Mouse (Mus musculus): Measurements from ENCODE around the gene Dnajc12. TPM values are rescaled to one million over a fixed set of nuclear protein-coding genes. Genes with fewer than 3 reads are reported as not detected.

The Dnajc12 gene
- total and polyA plus RNA-seq, 3 experiments = 0.83 to 3.7 (median 1.5) TPM

- Histone ChIP-seq H3K79me2 (replicated peaks; ENCODE audit: control insufficient read depth, extremely low read depth, insufficient read depth, poor library complexity, severe bottlenecking) (no peaks in the 10 kb centered on the region), H3K27ac (ENCODE audit: insufficient read depth, low read depth) (no peak overlapping the region), H3K27me3 (replicated peaks) (no peaks in the 10 kb centered on the region), H3K9ac (ENCODE audit: insufficient read depth, low read depth) (no peak overlapping the region), H3K4me1 (ENCODE audit: control insufficient read depth in 1 of 2, insufficient read depth in 2 of 2) (peaks cover 0 to 14% of the 10 kb centered on the region in 2 experiments; a peak in 3 of 4 replicates), H3K4me3 (replicated peaks in 1 of 3; ENCODE audit: low read depth in 2 of 3, low read length in 2 of 3, poor library complexity in 1 of 3) (no peak overlapping the region), H3K9me3 (replicated peaks; ENCODE audit: low read length) (no peaks in the 10 kb centered on the region), H3K4me2 (ENCODE audit: insufficient read depth, low read depth, poor library complexity, severe bottlenecking) (no peak overlapping the region), H3K36me3 (replicated peaks in 1 of 2; ENCODE audit: control insufficient read depth in 1 of 2, insufficient read depth in 1 of 2, low read length in 1 of 2) (no peaks in the 10 kb centered on the region)
- dilution Hi-C loops (cut with MboI; ENCODE audit: extremely low pct_ligation_motif_present, extremely low pct_unique_long_range_greater_than_20kb, low sequenced_read_pairs) = no loop called here
- no peak for DNase-seq (ENCODE audit: extremely low read depth)
- in situ Hi-C loops (cut with MboI; ENCODE audit: low pct_ligation_motif_present, low pct_unique_long_range_greater_than_20kb, low sequenced_read_pairs) = no loop called here
- no peak for TF ChIP-seq ZKSCAN1 (IDR thresholded peaks at IDR 0.05; ENCODE audit: borderline replicate concordance, low read depth, low read length)
- TF ChIP-seq MAX (IDR thresholded peaks at IDR 0.05; ENCODE audit: low read length) = no peak
- TF ChIP-seq CTCF (conservative IDR thresholded peaks at IDR 0.05 in 1 of 2, IDR thresholded peaks at IDR 0.05 in 1 of 2; ENCODE audit: low read depth in 2 of 2, low read length in 2 of 2) = no peak
- no peak for TF ChIP-seq MYC (IDR thresholded peaks at IDR 0.05; ENCODE audit: low read depth, low read length)
- no peak for TF ChIP-seq USF1 (IDR thresholded peaks at IDR 0.05; ENCODE audit: low read depth, low read length)
- TF ChIP-seq BHLHE40 (IDR thresholded peaks at IDR 0.05; ENCODE audit: low read depth, low read length) = no peak
- TF ChIP-seq NELFE (IDR thresholded peaks at IDR 0.05; ENCODE audit: low read depth, low read length) = no peak
- no peak for TF ChIP-seq USF2 (conservative IDR thresholded peaks at IDR 0.05; ENCODE audit: low read depth, low read length)
- no peak for TF ChIP-seq POLR2AphosphoS2 (IDR thresholded peaks at IDR 0.05; ENCODE audit: low read depth, low read length)
- TF ChIP-seq SIN3A (IDR thresholded peaks at IDR 0.05; ENCODE audit: low read length) = no peak
- no peak for TF ChIP-seq CHD2 (IDR thresholded peaks at IDR 0.05; ENCODE audit: low read length)
- no peak for TF ChIP-seq GABPA (IDR thresholded peaks at IDR 0.05; ENCODE audit: insufficient replicate concordance, low read depth, low read length)
- TF ChIP-seq MAFK (IDR thresholded peaks at IDR 0.05; ENCODE audit: insufficient replicate concordance, low read length) = no peak
- TF ChIP-seq ELF1 (IDR thresholded peaks at IDR 0.05; ENCODE audit: low read depth, low read length) = no peak
- TF ChIP-seq MEF2A (IDR thresholded peaks at IDR 0.05; ENCODE audit: borderline replicate concordance, low read depth, low read length) = no peak
- TF ChIP-seq ZNF384 (IDR thresholded peaks at IDR 0.05; ENCODE audit: low read depth, low read length) = no peak
Observed at GRCm38 (mm10) chr10:63415850-63416249, 33.6 kb downstream of the Dnajc12 start.

- TF ChIP-seq MEF2A (IDR thresholded peaks at IDR 0.05; ENCODE audit: borderline replicate concordance, low read depth, low read length) = no peak
- TF ChIP-seq GABPA (IDR thresholded peaks at IDR 0.05; ENCODE audit: insufficient replicate concordance, low read depth, low read length) = no peak
- TF ChIP-seq SIN3A (IDR thresholded peaks at IDR 0.05; ENCODE audit: low read length) = no peak
- no peak for TF ChIP-seq ZC3H11A (IDR thresholded peaks at IDR 0.05; ENCODE audit: low read depth, low read length)
- TF ChIP-seq MAFK (IDR thresholded peaks at IDR 0.05; ENCODE audit: insufficient replicate concordance, low read length) = no peak
- TF ChIP-seq MYC (IDR thresholded peaks at IDR 0.05; ENCODE audit: low read depth, low read length) = no peak
- no peak for TF ChIP-seq RCOR1 (conservative IDR thresholded peaks at IDR 0.05; ENCODE audit: low read depth, low read length)
- no peak for TF ChIP-seq POLR2AphosphoS2 (IDR thresholded peaks at IDR 0.05; ENCODE audit: low read depth, low read length)
- TF ChIP-seq HCFC1 (IDR thresholded peaks at IDR 0.05; ENCODE audit: low read depth, low read length) = no peak
- TF ChIP-seq ZKSCAN1 (IDR thresholded peaks at IDR 0.05; ENCODE audit: borderline replicate concordance, low read depth, low read length) = no peak
- no peak for TF ChIP-seq MXI1 (IDR thresholded peaks at IDR 0.05; ENCODE audit: low read depth, low read length)
- no peak for TF ChIP-seq BHLHE40 (IDR thresholded peaks at IDR 0.05; ENCODE audit: low read depth, low read length)
- TF ChIP-seq TCF12 (IDR thresholded peaks at IDR 0.05; ENCODE audit: low read depth, low read length) = no peak
- TF ChIP-seq KAT2A (IDR thresholded peaks at IDR 0.05; ENCODE audit: insufficient replicate concordance, low read length) = no peak
- no peak for TF ChIP-seq JUN (IDR thresholded peaks at IDR 0.05; ENCODE audit: insufficient read depth, low read depth, low read length)
- TF ChIP-seq ZNF384 (IDR thresholded peaks at IDR 0.05; ENCODE audit: low read depth, low read length) = no peak
- TF ChIP-seq ZMIZ1 (IDR thresholded peaks at IDR 0.05; ENCODE audit: low read depth, low read length) = no peak
- no peak for TF ChIP-seq POLR2A (IDR thresholded peaks at IDR 0.05; ENCODE audit: low read depth, low read length)
- H3K36me3 ChIP-seq (replicated peaks in 1 of 2; ENCODE audit: control insufficient read depth in 1 of 2, insufficient read depth in 1 of 2, low read length in 1 of 2) = no peaks in the 10 kb centered on the region
- peaks cover 0 to 14% of the 10 kb centered on the region in 2 experiments; a peak in 3 of 4 replicates for H3K4me1 ChIP-seq (ENCODE audit: control insufficient read depth in 1 of 2, insufficient read depth in 2 of 2)
- H3K27ac ChIP-seq (ENCODE audit: insufficient read depth, low read depth) = no peak overlapping the region
- H3K27me3 ChIP-seq (replicated peaks) = no peaks in the 10 kb centered on the region
- no peak overlapping the region for H3K4me2 ChIP-seq (ENCODE audit: insufficient read depth, low read depth, poor library complexity, severe bottlenecking)
- no peaks in the 10 kb centered on the region for H3K9me3 ChIP-seq (replicated peaks; ENCODE audit: low read length)
- no peaks in the 10 kb centered on the region for H3K79me2 ChIP-seq (replicated peaks; ENCODE audit: control insufficient read depth, extremely low read depth, insufficient read depth, poor library complexity, severe bottlenecking)
- no peak overlapping the region for H3K9ac ChIP-seq (ENCODE audit: insufficient read depth, low read depth)
- dilution Hi-C loops (cut with MboI; ENCODE audit: extremely low pct_ligation_motif_present, extremely low pct_unique_long_range_greater_than_20kb, low sequenced_read_pairs) (no loop called here), in situ Hi-C loops (cut with MboI; ENCODE audit: low pct_ligation_motif_present, low pct_unique_long_range_greater_than_20kb, low sequenced_read_pairs) (no loop called here)
- no peak for DNase-seq (ENCODE audit: extremely low read depth)
- H3K4me3 ChIP-seq (replicated peaks in 1 of 3; ENCODE audit: low read depth in 2 of 3, low read length in 2 of 3, poor library complexity in 1 of 3) = no peak overlapping the region
Observed at GRCm38 (mm10) chr10:63417061-63417460, 34.8 kb downstream of the Dnajc12 start.

Measured in CH12.LX (cell line).